Mouse (Mus musculus): ENCODE data around the gene Lim2. TPM values are rescaled to one million over a fixed set of nuclear protein-coding genes. Genes with fewer than 3 reads are reported as not detected.

Gene Lim2
- total and polyA plus RNA-seq, 3 experiments, result not detected

- Histone ChIP-seq H3K9ac (ENCODE audit: control insufficient read depth, low read depth, low read length, poor library complexity, severe bottlenecking) (peak overlapping the region; percentile 82), H3K36me3 (ENCODE audit: control insufficient read depth in 1 of 2, insufficient read depth in 2 of 2, low read length in 2 of 2) (peaks cover 0 to 18% of the 10 kb centered on the region in 2 experiments; a peak in 2 of 4 replicates), H3K27me3 (ENCODE audit: control insufficient read depth in 1 of 2, insufficient read depth in 2 of 2, low read length in 2 of 2) (no peaks in the 10 kb centered on the region), H3K4me3 (ENCODE audit: control insufficient read depth in 1 of 2, insufficient read depth in 1 of 2, low read depth in 2 of 2, low read length in 2 of 2) (peak overlapping the region; percentile 61 to 70), H3K79me2 (ENCODE audit: control insufficient read depth, insufficient read depth, low read length, poor library complexity) (peaks cover 25% of the 10 kb centered on the region), H3K9me3 (replicated peaks; ENCODE audit: insufficient read depth, low read length) (no peaks in the 10 kb centered on the region), H3K4me1 (ENCODE audit: control insufficient read depth in 1 of 2, insufficient read depth in 2 of 2, low read length in 2 of 2) (peaks cover 2 to 39% of the 10 kb centered on the region in 2 experiments; a peak in 2 of 4 replicates), H3K27ac (ENCODE audit: control insufficient read depth, low read depth, low read length) (peak overlapping the region; percentile 73)
- peak; percentile 90 for DNase-seq (ENCODE audit: low read depth, low spot score)
- TF ChIP-seq HCFC1 (IDR thresholded peaks at IDR 0.05; ENCODE audit: low read depth, low read length) (peak; percentile 59), JUND (IDR thresholded peaks at IDR 0.05; ENCODE audit: low read depth, low read length) (no peak), E2F4 (IDR thresholded peaks at IDR 0.05; ENCODE audit: borderline replicate concordance, low read depth, low read length) (peak; percentile 39; the same call in 1 of the 2 replicates), MYB (IDR thresholded peaks at IDR 0.05; ENCODE audit: low read depth, low read length) (no peak), GATA1 (IDR thresholded peaks at IDR 0.05; ENCODE audit: low read depth, low read length) (no peak), CTCF (IDR thresholded peaks at IDR 0.05 in 2 of 3, conservative IDR thresholded peaks at IDR 0.05 in 1 of 3; ENCODE audit: control insufficient read depth in 1 of 3, insufficient read depth in 1 of 3, low read depth in 2 of 3, low read length in 3 of 3, poor library complexity in 1 of 3, severe bottlenecking in 1 of 3) (no peak), MAZ (IDR thresholded peaks at IDR 0.05; ENCODE audit: low read depth, low read length) (0 out of 2 replicates have a peak, but pooled peaks have one; percentile 7), POLR2AphosphoS2 (IDR thresholded peaks at IDR 0.05; ENCODE audit: low read length) (no peak; the same call in 1 of the 2 replicates), EP300 (IDR thresholded peaks at IDR 0.05; ENCODE audit: low read depth in 1 of 2, low read length in 2 of 2) (no peak), ZKSCAN1 (IDR thresholded peaks at IDR 0.05; ENCODE audit: low read depth, low read length) (no peak), ETS1 (IDR thresholded peaks at IDR 0.05; ENCODE audit: low read depth, low read length) (peak; percentile 28; the same call in 1 of the 2 replicates), TAL1 (IDR thresholded peaks at IDR 0.05; ENCODE audit: low read length) (no peak), UBTF (IDR thresholded peaks at IDR 0.05; ENCODE audit: borderline replicate concordance, insufficient read depth, low read depth, low read length) (no peak), POLR2A (IDR thresholded peaks at IDR 0.05; ENCODE audit: control insufficient read depth in 1 of 2, insufficient read depth in 1 of 2, low read depth in 1 of 2, low read length in 2 of 2, poor library complexity in 1 of 2) (peak in 1 of 2 experiments; percentile 85; a peak in 3 of 4 replicates), GABPA (IDR thresholded peaks at IDR 0.05; ENCODE audit: low read depth, low read length) (no peak), CHD1 (IDR thresholded peaks at IDR 0.05; ENCODE audit: low read depth, low read length) (no peak), USF1 (IDR thresholded peaks at IDR 0.05; ENCODE audit: low read depth, low read length) (no peak), TCF12 (IDR thresholded peaks at IDR 0.05; ENCODE audit: low read depth, low read length) (peak; percentile 72), POLR2AphosphoS5 (IDR thresholded peaks at IDR 0.05; ENCODE audit: borderline replicate concordance, low read depth, low read length) (peak; percentile 73; the same call in 1 of the 2 replicates), RCOR1 (IDR thresholded peaks at IDR 0.05; ENCODE audit: low read depth, low read length) (no peak), USF2 (IDR thresholded peaks at IDR 0.05; ENCODE audit: borderline replicate concordance in 1 of 2, insufficient read depth in 1 of 2, low read depth in 1 of 2, low read length in 2 of 2) (no peak), SIN3A (IDR thresholded peaks at IDR 0.05; ENCODE audit: low read length) (peak; percentile 74), NELFE (IDR thresholded peaks at IDR 0.05; ENCODE audit: low read depth, low read length) (peak; percentile 81), SMC3 (IDR thresholded peaks at IDR 0.05; ENCODE audit: low read depth, low read length) (no peak), MAX (IDR thresholded peaks at IDR 0.05; ENCODE audit: low read length) (peak; percentile 41; the same call in 1 of the 2 replicates), MAFK (IDR thresholded peaks at IDR 0.05; ENCODE audit: borderline replicate concordance, low read depth, low read length) (no peak), TBP (IDR thresholded peaks at IDR 0.05; ENCODE audit: low read depth, low read length) (0 out of 2 replicates have a peak, but pooled peaks have one; percentile 62), ELF1 (IDR thresholded peaks at IDR 0.05; ENCODE audit: low read depth, low read length) (peak; percentile 89), NRF1 (IDR thresholded peaks at IDR 0.05; ENCODE audit: insufficient read depth, low read depth, low read length, poor library complexity, severe bottlenecking) (no peak), CHD2 (IDR thresholded peaks at IDR 0.05; ENCODE audit: low read length) (no peak), MYC (IDR thresholded peaks at IDR 0.05; ENCODE audit: low read depth, low read length) (peak; percentile 11; the same call in 1 of the 2 replicates), MXI1 (IDR thresholded peaks at IDR 0.05; ENCODE audit: low read depth, low read length) (0 out of 2 replicates have a peak, but pooled peaks have one; percentile 24), ZC3H11A (IDR thresholded peaks at IDR 0.05; ENCODE audit: low read depth, low read length) (no peak), ZMIZ1 (IDR thresholded peaks at IDR 0.05; ENCODE audit: low read depth, low read length) (peak; percentile 85), RAD21 (IDR thresholded peaks at IDR 0.05; ENCODE audit: low read depth, low read length) (no peak), KAT2A (conservative IDR thresholded peaks at IDR 0.05; ENCODE audit: low read depth, low read length) (no peak; the same call in 1 of the 2 replicates)
Measured at GRCm38 (mm10) chr7:43443126-43443916, 15.9 kb downstream of the Lim2 start.

All from MEL (cell line).